Mouse (Mus musculus) liver, embryonic 16.5 days (tissue): ENCODE measurements at regions not wholly inside any gene's neighbourhood (a gene's known extent, or its start where the extent isn't known, plus 50 kb on each side); places are given as distances from the start of the nearest gene placed in this dataset.

Experiments
- ATAC-seq: fragments of 200-750 bp; cut with Nextera tagmentation; 2 replicates; pipeline ENCODE4 v1.8.0; 2017; ENCODE audit warnings: low read depth, mild to moderate bottlenecking, moderate number of reproducible peaks, moderate library complexity
- H3K27ac ChIP-seq: fragments of 300-500 bp; sonication (generic); 2 replicates; pipeline ENCODE4 v1.5.1; 2014; ENCODE audit warnings: mild to moderate bottlenecking, low read length
- H3K27me3 ChIP-seq: fragments of 300-500 bp; sonication (generic); 2 replicates; pipeline ENCODE4 v1.6.1; 2014; ENCODE audit warnings: low read depth, low read length, mixed read lengths; ENCODE audit not compliant: control insufficient read depth, insufficient read depth
- H3K36me3 ChIP-seq: fragments of 300-500 bp; sonication (generic); 2 replicates; pipeline ENCODE4 v1.6.1; 2014; ENCODE audit warnings: mild to moderate bottlenecking; ENCODE audit not compliant: control insufficient read depth, insufficient read depth
- H3K4me1 ChIP-seq: fragments of 300-500 bp; sonication (generic); 2 replicates; pipeline ENCODE4 v1.6.1; 2014; ENCODE audit warnings: low read depth, low read length, mixed read lengths; ENCODE audit not compliant: control insufficient read depth
- H3K4me2 ChIP-seq: fragments of 300-500 bp; sonication (generic); 2 replicates; pipeline ENCODE4 v1.6.1; 2014; ENCODE audit warnings: low read depth, low read length, mixed read lengths
- H3K4me3 ChIP-seq: fragments of 300-500 bp; sonication (generic); 2 replicates; pipeline ENCODE4 v1.5.1; 2014; ENCODE audit warnings: low read depth, mild to moderate bottlenecking, low read length
- H3K9ac ChIP-seq: fragments of 300-500 bp; sonication (generic); 2 replicates; pipeline ENCODE4 v1.6.1; 2014; ENCODE audit warnings: low read depth, low read length
- H3K9me3 ChIP-seq: fragments of 300-500 bp; sonication (generic); replicated peaks from 2 replicates; pipeline ENCODE4 v1.6.1; 2016; ENCODE audit warnings: low read length; ENCODE audit not compliant: control insufficient read depth
- WGBS: fragments of 180-500 bp; shearing (Covaris S2); extraction: QIAGEN DNeasy Blood & Tissue Kit; methylation state at CpG from one replicate; pipeline ENCODE4 v1.1.7; 2014; ENCODE audit not compliant: insufficient replicate concordance; 5-methylcytosine and 5-hydroxymethylcytosine counted together

DNA sequence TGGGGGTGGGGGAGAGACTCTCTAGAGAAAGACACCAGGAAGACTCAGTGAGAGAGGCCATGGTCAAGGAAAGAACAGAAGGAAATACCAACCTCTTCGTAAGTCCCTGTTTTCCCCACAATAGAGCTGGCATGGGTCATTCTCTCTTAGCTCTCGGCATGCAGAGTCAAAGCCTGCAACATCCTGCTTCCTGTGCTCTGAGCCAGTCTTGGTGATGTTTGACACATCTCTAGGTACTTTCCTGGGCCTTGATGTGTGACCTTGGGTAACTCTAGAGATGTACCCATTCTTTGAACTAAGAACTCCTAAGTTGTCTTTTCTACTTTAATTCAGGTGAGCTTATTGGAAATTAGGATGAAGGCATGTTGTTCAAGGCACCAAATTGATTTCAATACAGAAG is 55.8 kb upstream of the Fam3c start:
- H3K27ac ChIP-seq: no peak overlapping the region
- no peaks in the 10 kb centered on the region for H3K9me3 ChIP-seq
- no peaks in the 10 kb centered on the region for H3K36me3 ChIP-seq
- H3K4me1 ChIP-seq: no peaks in the 10 kb centered on the region
- H3K4me3 ChIP-seq: no peak overlapping the region
- no peak overlapping the region for H3K9ac ChIP-seq
- H3K4me2 ChIP-seq: no peak overlapping the region
- H3K27me3 ChIP-seq: no peaks in the 10 kb centered on the region
- no peak for ATAC-seq
- 58% methylated on average over 2 of the region's 2 CpGs for WGBS

DNA sequence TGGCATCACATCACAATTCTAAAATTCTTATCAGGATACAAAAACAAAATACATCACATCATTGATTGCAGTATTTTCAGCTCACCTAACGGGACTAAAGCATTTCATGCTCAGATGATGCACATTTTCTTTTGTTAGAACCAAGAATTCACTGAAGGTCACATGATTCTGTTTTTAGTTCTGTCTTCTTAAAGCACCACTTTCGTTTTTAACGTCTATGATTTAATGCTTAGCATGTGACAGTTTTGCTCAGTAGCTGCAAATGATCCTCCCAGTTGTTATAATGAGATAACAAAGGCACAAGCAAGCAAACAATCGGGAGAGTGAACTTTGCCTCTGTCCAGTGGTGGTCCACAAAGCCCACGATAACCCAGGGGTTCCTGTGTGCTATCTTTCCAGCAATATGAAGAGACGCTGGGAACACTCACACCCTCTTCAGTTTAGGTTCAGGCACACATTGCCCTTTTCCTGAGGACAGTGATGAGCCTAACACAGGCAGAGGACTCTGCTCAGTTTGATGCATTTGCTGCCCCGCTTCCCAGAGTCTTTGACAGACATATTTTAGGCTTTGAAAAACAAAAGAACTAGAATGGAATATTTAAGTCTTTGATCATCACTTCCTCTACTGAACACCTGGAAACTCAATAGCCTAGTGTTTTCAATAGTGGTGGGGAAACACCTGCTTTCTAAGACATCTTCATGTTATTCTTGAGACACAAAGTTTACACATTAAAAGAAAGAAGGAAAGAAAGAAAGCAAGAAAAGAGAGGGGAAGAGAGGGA is 53.0 kb upstream of the Fam3c start:
- 30% methylated on average over 7 of the region's 7 CpGs for WGBS
- H3K4me2 ChIP-seq: no peak overlapping the region
- no peak overlapping the region for H3K9ac ChIP-seq
- H3K4me3 ChIP-seq: no peak overlapping the region
- no peaks in the 10 kb centered on the region for H3K4me1 ChIP-seq
- no peaks in the 10 kb centered on the region for H3K9me3 ChIP-seq
- H3K27me3 ChIP-seq: no peaks in the 10 kb centered on the region
- H3K36me3 ChIP-seq: no peaks in the 10 kb centered on the region
- no peak for ATAC-seq
- no peak overlapping the region for H3K27ac ChIP-seq
